Mouse (Mus musculus): ENCODE data around the gene Lysmd4. TPM values are rescaled to one million over a fixed set of nuclear protein-coding genes. Genes with fewer than 3 reads are reported as not detected.

Gene Lysmd4
- total RNA-seq, 2 experiments from 2014 or later: 14.2 to 14.4 TPM

GRCm38 (mm10) chr7:67232504-67232903 lies 10.2 kb downstream of the Lysmd4 start:
- DNase-seq: peak; percentile 5

DNA sequence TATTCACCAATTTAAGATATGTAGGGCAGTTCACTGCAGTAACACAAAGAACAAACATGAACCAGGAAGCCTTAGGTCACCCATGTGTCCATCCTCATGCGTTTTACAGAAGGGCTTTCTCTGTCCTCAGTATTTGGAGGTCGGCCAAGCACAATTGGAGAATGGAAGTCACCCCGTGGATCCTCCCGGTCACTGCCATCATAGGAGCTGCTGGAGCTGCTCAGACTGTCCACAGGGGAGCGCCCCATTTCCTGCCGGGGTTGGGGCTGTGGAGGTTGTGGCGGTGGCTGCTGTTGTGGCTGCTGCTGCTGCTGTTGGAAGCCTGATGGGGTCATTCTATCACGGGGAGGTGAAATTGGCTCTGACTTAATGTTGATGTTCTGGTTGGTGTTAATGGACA lies 12.5 kb downstream of the Lysmd4 start:
- DNase-seq: peak; percentile 78

DNA sequence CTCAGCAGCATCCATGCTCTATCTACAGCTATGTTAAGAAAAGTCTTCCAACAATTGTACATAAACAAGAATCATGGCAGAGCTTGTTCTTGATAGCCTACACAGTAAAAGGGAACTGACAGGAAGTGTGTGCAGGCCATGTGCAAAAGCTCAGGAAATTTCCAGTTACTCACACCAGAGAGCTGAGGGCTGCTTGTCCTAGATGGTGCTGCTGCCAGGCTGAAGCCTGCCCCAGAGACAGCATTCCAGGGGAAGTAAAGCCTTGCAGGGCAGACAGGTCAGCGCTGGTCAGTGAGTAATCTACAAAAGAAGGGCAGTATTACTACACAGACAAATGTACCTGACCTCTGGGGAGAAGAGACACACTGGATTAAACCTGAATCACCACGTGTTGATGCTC lies 14.0 kb downstream of the Lysmd4 start:
- DNase-seq: no peak

DNA sequence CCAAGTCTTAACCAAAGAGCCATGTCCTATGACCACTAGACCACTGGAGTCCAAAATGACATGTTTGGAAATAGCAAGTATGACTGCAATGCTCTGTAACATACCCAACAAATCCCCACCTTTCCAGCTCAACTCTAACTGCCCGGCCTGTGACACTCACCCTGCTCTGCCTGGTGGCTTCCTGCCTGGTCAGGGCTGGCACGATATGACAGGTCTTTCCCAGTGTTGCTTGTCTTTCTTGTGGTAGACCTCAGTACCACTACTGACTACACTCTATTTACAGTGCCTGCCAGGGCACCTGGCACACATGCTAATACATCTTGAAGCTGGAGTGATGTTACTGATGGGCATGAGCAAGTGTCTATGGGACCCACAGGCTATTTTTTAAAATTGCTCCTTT lies 15.4 kb downstream of the Lysmd4 start:
- DNase-seq: no peak

DNA sequence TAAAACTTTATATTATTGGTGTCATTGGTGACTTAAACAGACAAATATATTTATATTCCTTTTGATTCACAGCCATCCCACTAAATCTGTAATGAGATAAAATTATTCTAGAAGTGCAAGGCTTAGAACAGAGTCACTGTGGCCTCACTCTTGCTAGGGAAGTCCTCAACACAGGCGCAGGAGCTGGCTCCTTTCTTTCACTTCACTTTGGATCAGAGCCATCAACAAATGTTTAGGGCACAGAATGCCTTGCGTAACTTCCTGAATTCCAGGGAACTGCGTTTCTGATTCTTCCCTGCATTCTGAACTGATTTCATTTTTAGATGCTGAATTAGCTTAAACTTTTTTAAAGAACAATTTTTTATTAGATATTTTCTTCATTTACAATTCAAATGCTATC lies 19.6 kb downstream of the Lysmd4 start:
- no peak for DNase-seq

- no peak for DNase-seq
Observed at GRCm38 (mm10) chr7:67243121-67243893, 21.0 kb downstream of the Lysmd4 start.

DNA sequence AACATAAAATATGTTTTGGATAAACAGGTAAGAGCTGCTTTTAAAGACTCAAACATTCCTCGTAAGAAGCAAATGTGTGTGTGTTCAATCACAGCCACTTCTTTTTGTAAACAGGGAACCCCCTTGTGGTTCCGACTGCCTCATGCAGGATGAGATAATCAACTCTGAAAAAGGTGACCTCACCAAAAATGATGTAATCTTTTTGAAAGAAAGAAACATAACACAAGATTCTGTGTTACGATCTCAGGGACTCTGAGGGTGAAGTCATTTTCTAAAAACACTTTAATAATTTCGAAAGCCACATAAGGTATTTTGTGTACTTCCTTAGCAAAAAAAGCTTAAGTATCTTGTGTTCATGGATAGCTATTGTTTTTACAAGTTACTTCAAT lies 21.5 kb downstream of the Lysmd4 start:
- DNase-seq: no peak

- DNase-seq: no peak
Observed at GRCm38 (mm10) chr7:67245255-67245654, 22.9 kb downstream of the Lysmd4 start.

DNA sequence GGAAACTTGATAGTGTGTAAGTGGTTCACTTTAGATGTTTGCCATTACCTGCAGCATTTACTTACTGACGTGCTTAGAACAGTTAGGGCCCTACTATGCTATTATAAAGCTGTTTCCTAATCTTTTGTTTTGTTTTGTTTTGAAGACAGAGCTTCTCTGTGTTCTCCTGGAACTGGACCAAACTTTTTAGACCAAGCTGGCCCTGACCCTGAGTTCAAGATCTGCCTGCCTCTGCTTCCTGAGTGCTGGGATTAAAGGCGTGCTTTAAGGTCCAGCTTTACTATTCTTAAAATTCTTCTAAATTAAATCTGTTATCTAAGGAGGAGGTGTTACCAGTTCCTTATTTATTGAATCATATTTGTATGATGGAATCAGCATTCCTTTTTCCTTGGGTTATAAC lies 23.7 kb downstream of the Lysmd4 start:
- DNase-seq: no peak

DNA sequence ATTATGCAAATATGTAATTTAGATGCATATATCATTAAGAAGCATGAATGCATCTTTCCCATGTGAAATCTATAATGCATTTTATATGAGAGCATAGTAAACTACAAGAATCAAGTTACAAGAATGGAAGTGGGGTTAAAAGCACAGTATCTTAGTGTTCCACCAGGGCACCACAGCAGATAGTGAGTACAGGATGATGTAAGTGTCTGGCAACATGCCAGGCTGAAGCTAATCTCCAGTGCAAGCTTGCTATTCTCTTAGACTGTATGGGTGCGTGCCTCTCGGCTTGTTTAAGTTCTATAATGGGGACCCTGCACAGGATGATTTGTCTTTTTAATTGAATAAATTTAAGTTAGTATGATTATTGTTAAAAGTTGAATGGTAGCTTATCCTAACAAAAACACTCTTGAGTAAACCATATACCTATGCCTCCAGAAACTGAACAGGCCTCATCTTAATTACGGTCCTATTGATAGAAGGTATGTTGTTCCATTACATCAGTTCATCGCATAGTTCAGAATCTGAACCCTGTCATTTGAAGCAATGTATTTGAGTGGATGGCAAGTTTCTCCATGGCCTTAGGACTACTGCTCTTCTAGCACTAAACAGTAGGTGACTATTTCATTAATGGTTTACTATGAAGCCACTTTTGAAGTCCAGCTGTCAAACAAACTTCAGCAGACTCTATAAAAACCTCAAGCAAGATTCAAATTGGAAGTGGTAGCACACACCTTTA lies 37.7 kb downstream of the Lysmd4 start:
- DNase-seq: peak; percentile 89

DNA sequence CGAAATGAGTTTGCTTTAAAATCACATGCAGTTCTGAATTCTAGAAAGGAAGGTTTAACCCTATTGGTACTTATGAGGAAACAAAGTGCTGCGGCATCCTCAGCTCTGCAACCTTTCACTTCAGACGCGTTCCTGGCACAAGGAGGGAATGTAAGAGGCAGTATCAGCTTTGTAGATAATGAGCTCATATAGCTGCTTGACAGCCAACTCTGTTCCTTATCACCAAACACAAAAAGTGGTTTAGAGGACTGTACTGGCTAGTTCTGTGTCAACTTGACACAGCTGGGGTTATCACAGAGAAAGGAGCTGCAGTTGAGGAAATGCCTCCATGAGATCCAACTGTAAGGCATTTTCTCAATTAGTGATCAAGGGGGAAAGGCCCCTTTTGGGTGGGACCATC lies 48.1 kb downstream of the Lysmd4 start:
- DNase-seq: peak; percentile 30

GRCm38 (mm10) chr7:67283581-67283980 lies 61.2 kb downstream of the Lysmd4 start:
- DNase-seq: no peak

- DNase-seq: no peak
Observed at GRCm38 (mm10) chr7:67287456-67287855, 65.1 kb downstream of the Lysmd4 start.

DNA sequence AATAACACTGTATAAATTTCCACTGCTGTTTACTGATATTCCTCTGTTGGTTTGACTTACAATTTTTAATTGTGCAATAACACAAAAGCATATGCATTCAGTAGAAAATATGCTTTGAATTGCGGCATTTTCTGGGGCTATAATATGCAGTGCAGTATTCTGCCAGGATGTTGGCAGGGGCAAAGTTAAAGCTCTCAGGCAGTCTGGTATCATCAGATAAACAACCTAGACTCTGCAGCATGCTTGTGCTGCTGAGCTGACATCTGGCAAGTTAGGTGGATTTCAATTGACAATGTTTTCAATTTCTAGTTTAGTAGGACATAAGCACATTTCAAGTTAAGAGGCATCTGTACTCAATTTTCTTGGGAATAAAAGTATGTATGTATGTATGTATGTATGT lies 69.0 kb downstream of the Lysmd4 start:
- DNase-seq: no peak

DNA sequence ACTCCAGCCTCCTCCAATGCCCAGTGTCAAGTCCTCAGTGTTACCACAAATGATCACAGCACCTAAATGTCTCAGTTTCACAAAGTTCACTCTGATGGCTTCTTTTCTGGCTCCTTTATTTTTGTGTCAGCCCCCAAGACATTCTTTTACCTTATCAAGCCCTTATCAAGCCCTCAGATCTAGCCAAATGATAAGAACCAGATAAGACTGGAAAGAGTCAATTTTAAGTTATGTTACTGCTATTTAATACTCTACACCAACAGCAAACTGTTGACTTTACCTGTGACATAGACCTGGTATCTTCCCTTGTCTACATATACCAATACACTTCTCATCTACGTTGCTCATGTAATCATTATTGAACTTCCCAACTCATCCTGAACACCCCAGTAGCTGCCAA lies 74.1 kb downstream of the Lysmd4 start:
- no peak for DNase-seq

DNA sequence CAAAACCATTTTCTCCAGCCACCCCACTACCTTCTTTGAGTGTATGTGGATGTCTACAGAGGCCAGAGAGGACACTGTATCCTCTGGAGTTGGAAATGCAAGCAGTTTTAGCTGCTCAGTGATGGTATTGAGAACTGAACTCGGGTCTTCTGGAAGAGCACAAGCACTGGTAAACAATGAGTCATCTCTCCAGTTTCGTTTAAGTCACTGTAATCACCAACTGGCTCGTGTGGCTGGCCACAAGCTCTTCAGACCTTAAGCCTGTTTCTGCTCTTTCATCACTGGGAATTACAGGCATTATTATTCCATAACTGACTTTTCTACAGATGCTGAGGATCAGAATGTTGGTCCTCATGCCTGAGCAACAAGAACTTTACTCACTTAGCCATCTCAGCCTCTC lies 82.6 kb downstream of the Lysmd4 start:
- no peak for DNase-seq

DNA sequence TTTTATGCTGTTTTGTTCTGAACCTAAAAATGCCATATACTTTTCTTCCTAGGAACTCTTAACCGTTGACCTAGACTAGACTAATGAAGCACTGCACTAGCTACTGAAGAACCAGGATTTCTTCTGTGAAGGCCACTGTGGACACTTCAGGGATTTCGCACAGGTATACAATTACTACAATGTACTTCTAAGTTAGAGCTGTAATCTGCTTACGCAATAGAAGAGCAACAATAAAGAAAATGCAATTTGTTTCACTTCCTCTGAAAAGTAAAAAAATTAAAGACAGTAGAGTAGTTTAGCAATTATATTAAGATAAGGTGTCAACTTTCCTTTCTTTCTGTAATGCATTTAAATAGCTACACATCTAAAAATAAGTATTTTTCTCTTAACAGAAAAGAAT lies 84.7 kb downstream of the Lysmd4 start:
- DNase-seq: no peak

GRCm38 (mm10) chr7:67308102-67308501 lies 85.8 kb downstream of the Lysmd4 start:
- DNase-seq: no peak

DNA sequence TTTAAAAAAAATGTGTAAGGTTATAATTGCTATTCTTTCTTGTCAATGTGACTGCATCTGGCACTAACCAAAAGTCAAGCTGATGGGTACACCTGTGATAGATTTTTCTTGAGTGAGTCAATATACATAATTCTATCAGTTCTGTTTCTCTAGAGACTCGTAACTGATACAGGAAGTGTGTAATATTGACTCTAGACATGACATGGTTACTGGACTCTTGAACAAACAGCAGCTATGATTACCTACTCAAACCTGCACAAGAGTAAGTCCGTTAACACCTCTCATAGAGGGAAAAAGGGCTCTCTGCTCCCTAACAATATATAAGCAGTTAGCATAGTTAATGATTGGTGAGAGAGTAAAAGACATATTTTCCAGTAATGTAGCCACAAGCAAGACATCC lies 87.8 kb downstream of the Lysmd4 start:
- no peak for DNase-seq

GRCm38 (mm10) chr7:67313200-67313599 lies 90.9 kb downstream of the Lysmd4 start:
- DNase-seq: no peak

DNA sequence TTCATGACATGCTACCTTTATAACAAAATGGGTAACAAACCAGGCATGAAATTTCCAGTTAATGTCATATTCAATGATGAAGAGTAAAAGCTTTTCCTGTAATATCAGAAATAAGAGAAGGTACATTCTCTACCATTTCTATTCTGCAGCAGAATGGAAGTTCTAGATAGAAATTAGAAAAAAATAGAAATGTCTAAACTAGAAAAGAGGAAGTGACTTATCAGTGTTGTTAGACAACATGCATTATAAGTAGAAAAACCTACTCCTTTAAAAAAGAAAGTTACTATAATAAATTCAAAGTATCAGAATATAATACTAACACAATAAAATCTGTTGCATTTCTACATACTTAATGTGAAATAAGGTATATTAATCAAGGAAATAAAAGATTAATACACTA lies 96.4 kb downstream of the Lysmd4 start:
- no peak for DNase-seq

- no peak for DNase-seq
Observed at GRCm38 (mm10) chr7:67320359-67320758, 98.0 kb downstream of the Lysmd4 start.

DNA sequence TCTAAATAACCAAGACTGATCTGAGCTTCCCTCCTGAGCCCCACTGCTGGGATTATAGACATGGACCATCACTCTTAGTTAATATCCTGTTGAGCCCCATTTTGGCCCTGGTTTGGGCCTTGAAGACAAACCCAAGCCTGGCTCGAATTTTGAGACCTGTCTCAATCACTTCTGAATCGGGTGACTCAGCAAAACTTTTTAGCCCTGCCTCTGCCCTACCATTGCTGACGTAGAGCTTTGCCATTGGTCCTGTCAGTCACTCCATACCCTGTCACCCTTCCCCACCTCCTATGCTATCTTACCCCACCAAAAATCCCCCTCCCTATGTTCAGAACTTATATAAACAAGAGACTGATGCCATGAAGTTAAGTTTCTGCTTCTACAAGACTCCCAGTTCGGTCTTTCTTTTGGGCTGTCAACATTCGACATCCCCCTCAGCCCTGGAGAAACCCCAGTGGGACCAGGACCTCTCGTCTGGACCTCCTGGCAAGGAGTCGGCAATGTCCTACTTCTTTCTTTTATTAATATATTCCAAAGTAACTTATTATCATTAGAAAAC lies 119.8 kb downstream of the Lysmd4 start:
- DNase-seq: no peak

GRCm38 (mm10) chr7:67344443-67344842 lies 122.1 kb downstream of the Lysmd4 start:
- DNase-seq: no peak

Measured in heart, postnatal 4 days (tissue).